In the genomic region with DNA sequence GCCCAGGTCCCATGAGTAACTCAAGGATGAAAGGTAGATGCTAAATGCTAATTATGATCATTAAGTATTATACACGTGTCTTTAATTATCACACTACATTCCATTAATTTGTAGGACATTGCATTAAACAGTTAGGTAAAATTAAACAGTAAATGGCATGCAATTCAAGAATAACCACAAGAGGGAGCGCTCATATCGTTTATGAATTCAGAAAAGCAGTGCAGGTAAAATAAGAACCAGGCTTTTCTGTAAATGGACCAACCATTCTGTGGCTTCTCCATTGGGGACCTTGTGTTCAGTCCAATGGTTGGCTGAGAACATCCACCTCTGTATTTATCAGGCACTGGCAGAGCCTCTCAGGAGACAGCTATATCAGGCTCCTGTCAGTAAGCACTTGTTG, we compare ENCODE assay signal across 7 mouse cellular contexts.
DNase-seq lines count a peak whose midpoint lies in the region.

No protein-coding gene starts in this region.

- DNase-seq in kidney, postnatal 14 days = peak; percentile 21
- DNase-seq in kidney, postnatal 4 days = no peak
- peak; percentile 41 for DNase-seq in ES-CJ7 (ENCODE audit: low read depth, low spot score)
- DNase-seq in adipocyte (ENCODE audit: low spot score) = peak; percentile 40
- DNase-seq in layer of hippocampus, adult 9-10 months (ENCODE audit: low spot score) = peak; percentile 61
- no peak for DNase-seq in T-cell, adult 2 months (ENCODE audit: low spot score)
- DNase-seq in ovary, postnatal 36 days (ENCODE audit: low spot score) = no peak

Comparison
In these comparisons a context has a peak if more than half of its experiments do, and no peak if none do; other contexts are left out.
1. DNase-seq: peak in kidney, postnatal 14 days (single experiment), ES-CJ7 (single experiment), adipocyte (single experiment) and layer of hippocampus, adult 9-10 months (single experiment); none in kidney, postnatal 4 days (0 of 2), T-cell, adult 2 months (single experiment) and ovary, postnatal 36 days (single experiment).